Mouse (Mus musculus) limb, embryonic 12.5 days (tissue): ENCODE measurements around the gene Dusp2. TPM values are rescaled to one million over a fixed set of nuclear protein-coding genes. Genes with fewer than 3 reads are reported as not detected.

Experiments
- ATAC-seq: fragments of 200-750 bp; cut with Nextera tagmentation; 2 replicates; pipeline ENCODE4 v1.8.0; 2017; ENCODE audit warnings: low read depth, moderate TSS enrichment; ENCODE audit not compliant: insufficient number of reproducible peaks, insufficient read depth, low FRiP score, low TSS enrichment
- H3K27ac ChIP-seq: fragments of 300-500 bp; sonication (generic); 2 replicates; pipeline ENCODE4 v1.5.1; 2016; ENCODE audit warnings: mild to moderate bottlenecking, moderate library complexity
- H3K27me3 ChIP-seq: fragments of 300-500 bp; sonication (generic); 2 replicates; pipeline ENCODE4 v1.6.1; 2016; ENCODE audit warnings: mild to moderate bottlenecking, moderate library complexity
- H3K36me3 ChIP-seq: fragments of 300-500 bp; sonication (generic); 2 replicates; pipeline ENCODE4 v1.6.1; 2016; ENCODE audit warnings: mild to moderate bottlenecking, moderate library complexity
- H3K4me1 ChIP-seq: fragments of 300-500 bp; sonication (generic); replicated peaks from 2 replicates; pipeline ENCODE4 v1.6.1; 2016
- H3K4me2 ChIP-seq: fragments of 300-500 bp; sonication (generic); 2 replicates; pipeline ENCODE4 v1.6.1; 2016; ENCODE audit warnings: mild to moderate bottlenecking, moderate library complexity
- H3K4me3 ChIP-seq: fragments of 300-500 bp; sonication (generic); replicated peaks from 2 replicates; pipeline ENCODE4 v1.5.1; 2016; ENCODE audit warnings: mild to moderate bottlenecking
- H3K9ac ChIP-seq: fragments of 300-500 bp; sonication (generic); replicated peaks from 2 replicates; pipeline ENCODE4 v1.6.1; 2016; ENCODE audit warnings: mild to moderate bottlenecking, moderate library complexity
- H3K9me3 ChIP-seq: fragments of 300-500 bp; sonication (generic); 2 replicates; pipeline ENCODE4 v1.6.1; 2016; ENCODE audit warnings: mild to moderate bottlenecking, moderate library complexity
- WGBS: fragments of 180-500 bp; shearing (Covaris S2); methylation state at CpG from one replicate; pipeline ENCODE4 v1.1.7; 2016; 5-methylcytosine and 5-hydroxymethylcytosine counted together
- polyA plus RNA-seq: library from polyadenylated mRNA; unstranded; fragments of >200 nt; fragmentation: Nextera tagmentation; extraction: Ambion mirVana; gene quantifications from 2 replicates; pipeline ENCODE4 v1.2.1, GENCODE M21; 2016

Gene Dusp2
- polyA plus RNA-seq, 1 experiment from 2014 or later: 6.5 TPM

DNA sequence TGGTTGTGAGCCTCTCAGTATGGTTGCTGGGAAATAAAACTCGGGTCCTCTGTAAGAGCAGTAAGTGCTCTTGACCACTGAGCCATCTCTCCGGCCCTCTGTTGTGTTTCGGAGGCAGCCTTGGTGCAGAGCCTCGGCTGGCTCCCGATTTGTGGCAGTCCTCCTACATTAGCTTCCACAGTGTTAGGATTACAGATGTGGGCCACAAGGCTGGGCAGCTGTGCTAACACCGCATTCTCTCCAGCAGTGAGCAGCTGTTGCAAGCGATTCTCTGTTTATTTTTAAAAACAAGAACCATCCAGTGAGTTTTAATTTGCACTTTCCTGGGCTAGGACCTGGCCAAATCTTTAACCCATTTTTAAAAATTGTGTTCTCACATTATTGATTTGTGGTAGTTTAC is 47.9 kb downstream of the Dusp2 start:
- Histone ChIP-seq H3K27ac (no peak overlapping the region), H3K4me1 (no peaks in the 10 kb centered on the region), H3K9ac (no peak overlapping the region), H3K4me2 (no peak overlapping the region), H3K4me3 (no peak overlapping the region), H3K36me3 (no peaks in the 10 kb centered on the region), H3K9me3 (no peaks in the 10 kb centered on the region), H3K27me3 (no peaks in the 10 kb centered on the region)
- no peak for ATAC-seq
- WGBS: 67% methylated on average over 7 of the region's 7 CpGs

- 66% methylated on average over 2 of the region's 2 CpGs for WGBS
These were observed 51.6 kb downstream of the Dusp2 start for GRCm38 (mm10) chr2:127387521-127387920.

More at GRCm38 (mm10) chr2:127387521-127387920, 51.6 kb downstream of the Dusp2 start:
- Histone ChIP-seq H3K9ac (no peak overlapping the region), H3K36me3 (no peaks in the 10 kb centered on the region), H3K4me1 (no peaks in the 10 kb centered on the region), H3K4me2 (no peak overlapping the region), H3K4me3 (no peak overlapping the region), H3K9me3 (no peaks in the 10 kb centered on the region), H3K27ac (no peak overlapping the region), H3K27me3 (no peaks in the 10 kb centered on the region)
- ATAC-seq: no peak

Other genes starting within 250 kb of the Dusp2 start
- gene Ncaph, start 202.2 kb upstream of the Dusp2 start, polyA plus RNA-seq: 112 TPM in 2 replicates
- 20.8 and 23.0 TPM in 2 replicates for gene Itpripl1, start 192.7 kb upstream of the Dusp2 start, polyA plus RNA-seq
- 2.2 and 2.3 TPM in 2 replicates for gene 1810024B03Rik, start 127.9 kb upstream of the Dusp2 start, polyA plus RNA-seq
- gene Snrnp200, start 127.8 kb upstream of the Dusp2 start, polyA plus RNA-seq: 98.3 and 104 TPM in 2 replicates
- 65.1 and 65.9 TPM in 2 replicates for gene Ciao1, start 88.3 kb upstream of the Dusp2 start, polyA plus RNA-seq
- 26.5 and 29.6 TPM in 2 replicates for gene Tmem127, start 88.3 kb upstream of the Dusp2 start, polyA plus RNA-seq
- 86.5 and 89.6 TPM in 2 replicates for gene Stard7, start 65.9 kb upstream of the Dusp2 start, polyA plus RNA-seq
- gene Astl, start 2.5 kb downstream of the Dusp2 start, polyA plus RNA-seq: not detected in 2 replicates
- 1.3 and 1.6 TPM in 2 replicates for gene Adra2b, start 27.0 kb downstream of the Dusp2 start, polyA plus RNA-seq
- 0.30 and 0.33 TPM in 2 replicates for gene Gpat2, start 89.0 kb downstream of the Dusp2 start, polyA plus RNA-seq
- 23.1 and 24.2 TPM in 2 replicates for gene Fahd2a, start 108.4 kb downstream of the Dusp2 start, polyA plus RNA-seq
- gene Kcnip3, start 185.9 kb downstream of the Dusp2 start, polyA plus RNA-seq: 1.0 and 1.4 TPM in 2 replicates
- 1.2 and 1.7 TPM in 2 replicates for gene Prom2, start 205.3 kb downstream of the Dusp2 start, polyA plus RNA-seq